ENCODE assay signal across 9 mouse cellular contexts in genomic region chr2:18045143-18045780, GRCm38 (mm10). TPM values are rescaled to one million over a fixed set of nuclear protein-coding genes. Genes with fewer than 3 reads are reported as not detected.
DNase-seq lines count a peak whose midpoint lies in the region; ATAC-seq lines count a peak whose summit lies in the region.
"Had no signal": no experiment of that assay in that cellular context is flagged by ENCODE, and none has a peak within 500 bp of the region (broad histone marks: within the 10 kb centered on the region; RNA-seq: fewer than 3 reads in every experiment).

No protein-coding gene starts in this region.

- no peaks in the 10 kb centered on the region for H3K27me3 ChIP-seq in heart, embryonic 15.5 days
- no peaks in the 10 kb centered on the region for H3K27me3 ChIP-seq in hindbrain, embryonic 10.5 days (ENCODE audit: insufficient read depth, poor library complexity, severe bottlenecking)
- H3K27me3 ChIP-seq in midbrain, embryonic 10.5 days (ENCODE audit: low read depth, poor library complexity, severe bottlenecking) = no peaks in the 10 kb centered on the region

- peak overlapping the region; percentile 99 for H3K9ac ChIP-seq in heart, embryonic 15.5 days

- H3K36me3 ChIP-seq in heart, embryonic 15.5 days = no peaks in the 10 kb centered on the region
- peaks cover 21% of the 10 kb centered on the region; the same call in 1 of the 2 replicates for H3K36me3 ChIP-seq in hindbrain, embryonic 10.5 days
- peaks cover 22% of the 10 kb centered on the region for H3K36me3 ChIP-seq in midbrain, embryonic 10.5 days

- peak overlapping the region; percentile 95 for H3K4me3 ChIP-seq in heart, embryonic 15.5 days
- peak overlapping the region; percentile 99 for H3K4me3 ChIP-seq in hindbrain, embryonic 10.5 days
- H3K4me3 ChIP-seq in midbrain, embryonic 10.5 days = peak overlapping the region; percentile 81

- ATAC-seq in heart, embryonic 15.5 days (replicated peaks; ENCODE audit: insufficient number of reproducible peaks, insufficient read depth, low FRiP score, low read depth) = no peak

- H3K4me2 ChIP-seq in heart, embryonic 15.5 days = peak overlapping the region; percentile 76

- no peaks in the 10 kb centered on the region for H3K9me3 ChIP-seq in heart, embryonic 15.5 days (replicated peaks)
- no peaks in the 10 kb centered on the region for H3K9me3 ChIP-seq in hindbrain, embryonic 10.5 days
- H3K9me3 ChIP-seq in midbrain, embryonic 10.5 days (replicated peaks) = no peaks in the 10 kb centered on the region

- peak overlapping the region; percentile 99; the same call in 1 of the 2 replicates for H3K27ac ChIP-seq in heart, embryonic 15.5 days
- peak overlapping the region; percentile 100 for H3K27ac ChIP-seq in hindbrain, embryonic 10.5 days
- H3K27ac ChIP-seq in midbrain, embryonic 10.5 days (replicated peaks) = peak overlapping the region; percentile 100

- no peak for DNase-seq in heart, adult 8-10 months (ENCODE audit: low spot score)
- peak; percentile 42 for DNase-seq in embryo, embryonic 11 days
- DNase-seq in hindbrain, embryonic 10.5 days (ENCODE audit: low spot score) = no peak
- DNase-seq in midbrain, embryonic 10.5 days (ENCODE audit: low spot score) = no peak
- no peak for DNase-seq in right cerebral cortex, adult 2 months (ENCODE audit: low spot score in 2 of 2)
- DNase-seq in cerebellum, adult 18-20 months = no peak
- DNase-seq in cerebellum, postnatal 25 days = no peak

- peaks cover 46% of the 10 kb centered on the region for H3K4me1 ChIP-seq in heart, embryonic 15.5 days (replicated peaks)
- H3K4me1 ChIP-seq in hindbrain, embryonic 10.5 days (replicated peaks) = peaks cover 44% of the 10 kb centered on the region
- H3K4me1 ChIP-seq in midbrain, embryonic 10.5 days = peaks cover 45% of the 10 kb centered on the region

- 17% methylated on average over 7 of the region's 7 CpGs for WGBS in heart, embryonic 15.5 days
- WGBS in hindbrain, embryonic 10.5 days = under 1% methylated on average over 7 of the region's 7 CpGs
- WGBS in midbrain, embryonic 10.5 days = 2% methylated on average over 7 of the region's 7 CpGs

RNA-seq across cellular contexts. Expression of gene Skida1, which starts 3.6 kb away (rescaled TPM):
- polyA plus RNA-seq in heart, embryonic 15.5 days (2015; fragmentation: Nextera tagmentation; extraction: Ambion mirVana) = 4.8 and 5.3 TPM in 2 replicates
- 1 to 10 TPM; 2.5 to 5.9 (median 3.7) TPM for total RNA-seq in heart, adult 8-10 months (2022)
- 19.3 and 21.9 TPM in 2 replicates for polyA plus RNA-seq in hindbrain, embryonic 10.5 days (2016; fragmentation: Nextera tagmentation; extraction: Ambion mirVana)
- polyA plus RNA-seq in midbrain, embryonic 10.5 days (2016; fragmentation: Nextera tagmentation; extraction: Ambion mirVana) = 19.3 and 22.7 TPM in 2 replicates

RNA-seq across cellular contexts. Expression of gene A930004D18Rik, which starts 7.7 kb away (rescaled TPM):
- polyA plus RNA-seq in heart, embryonic 15.5 days (2015; fragmentation: Nextera tagmentation; extraction: Ambion mirVana) = 11.6 and 13.2 TPM in 2 replicates
- 1 to 10 TPM; 3.5 to 7.3 (median 5.5) TPM for total RNA-seq in heart, adult 8-10 months (2022)
- 17.5 and 22.5 TPM in 2 replicates for polyA plus RNA-seq in hindbrain, embryonic 10.5 days (2016; fragmentation: Nextera tagmentation; extraction: Ambion mirVana)
- 25.0 and 25.1 TPM in 2 replicates for polyA plus RNA-seq in midbrain, embryonic 10.5 days (2016; fragmentation: Nextera tagmentation; extraction: Ambion mirVana)

RNA-seq across cellular contexts. Expression of gene Mllt10, which starts 9.8 kb away (rescaled TPM):
- 35.1 and 36.0 TPM in 2 replicates for polyA plus RNA-seq in heart, embryonic 15.5 days (2015; fragmentation: Nextera tagmentation; extraction: Ambion mirVana)
- total RNA-seq in heart, adult 8-10 months (2022) = 10 to 100 TPM; 25.1 to 41.8 (median 30.5) TPM
- polyA plus RNA-seq in hindbrain, embryonic 10.5 days (2016; fragmentation: Nextera tagmentation; extraction: Ambion mirVana) = 65.0 and 66.0 TPM in 2 replicates
- 66.9 and 71.0 TPM in 2 replicates for polyA plus RNA-seq in midbrain, embryonic 10.5 days (2016; fragmentation: Nextera tagmentation; extraction: Ambion mirVana)

RNA-seq across cellular contexts. Expression of gene H2al2a, which starts 48.5 kb away (rescaled TPM):
- not detected in 2 replicates for polyA plus RNA-seq in heart, embryonic 15.5 days (2015; fragmentation: Nextera tagmentation; extraction: Ambion mirVana)
- not detected for total RNA-seq in heart, adult 8-10 months (2022)
- not detected in 2 replicates for polyA plus RNA-seq in hindbrain, embryonic 10.5 days (2016; fragmentation: Nextera tagmentation; extraction: Ambion mirVana)
- not detected in 2 replicates for polyA plus RNA-seq in midbrain, embryonic 10.5 days (2016; fragmentation: Nextera tagmentation; extraction: Ambion mirVana)
- polyA plus RNA-seq: myocyte had no signal
